Mouse (Mus musculus): ENCODE measurements around the gene Ap3b1. TPM values are rescaled to one million over a fixed set of nuclear protein-coding genes. Genes with fewer than 3 reads are reported as not detected.

Ap3b1 gene
- polyA plus RNA-seq, 1 experiment = 79.3 TPM

DNA sequence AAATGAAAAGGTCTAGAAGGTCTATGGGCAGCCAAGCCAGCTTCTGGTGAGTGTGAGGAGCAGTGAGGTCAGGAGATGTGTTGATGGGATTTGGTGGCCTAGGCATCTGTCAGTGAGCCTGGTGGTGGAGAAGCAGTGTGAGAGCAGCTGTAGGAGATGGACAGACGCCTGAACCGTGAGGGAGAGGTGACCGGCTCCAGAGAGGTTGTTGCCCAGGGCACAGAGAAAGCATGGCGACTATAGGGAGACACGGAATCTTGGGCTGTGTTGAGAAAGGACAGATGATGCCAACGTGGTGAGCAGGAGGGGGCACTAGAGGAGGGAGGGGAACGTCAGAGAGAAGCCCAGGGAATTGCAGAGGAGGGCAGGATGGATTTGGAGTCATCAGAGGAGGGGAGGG, 13.3 kb downstream of the Ap3b1 start:
- no peaks in the 10 kb centered on the region; the same call in 1 of the 2 replicates for H3K36me3 ChIP-seq (ENCODE audit: control insufficient read depth, insufficient read depth, low read length, poor library complexity, severe bottlenecking)
- H3K4me1 ChIP-seq (ENCODE audit: control insufficient read depth, insufficient read depth, low read length) = no peaks in the 10 kb centered on the region
- no peak overlapping the region for H3K9ac ChIP-seq (ENCODE audit: low read depth, poor library complexity, severe bottlenecking)
- no peak for TF ChIP-seq POLR2A (IDR thresholded peaks at IDR 0.05; ENCODE audit: insufficient read depth, low read length)
- TF ChIP-seq CTCF (IDR thresholded peaks at IDR 0.05; ENCODE audit: low read depth, low read length) = no peak
- TF ChIP-seq EP300 (IDR thresholded peaks at IDR 0.05; ENCODE audit: insufficient read depth, low read depth, low read length) = no peak
- no peaks in the 10 kb centered on the region for H3K9me3 ChIP-seq (replicated peaks; ENCODE audit: control insufficient read depth, insufficient read depth, low read length, poor library complexity, severe bottlenecking)
- no peak overlapping the region for H3K4me3 ChIP-seq (ENCODE audit: low read depth, low read length)
- no peaks in the 10 kb centered on the region for H3K27me3 ChIP-seq (ENCODE audit: control insufficient read depth, insufficient read depth, low read length, poor library complexity, severe bottlenecking)
- H3K27ac ChIP-seq (ENCODE audit: insufficient read depth, low read length) = no peak overlapping the region

DNA sequence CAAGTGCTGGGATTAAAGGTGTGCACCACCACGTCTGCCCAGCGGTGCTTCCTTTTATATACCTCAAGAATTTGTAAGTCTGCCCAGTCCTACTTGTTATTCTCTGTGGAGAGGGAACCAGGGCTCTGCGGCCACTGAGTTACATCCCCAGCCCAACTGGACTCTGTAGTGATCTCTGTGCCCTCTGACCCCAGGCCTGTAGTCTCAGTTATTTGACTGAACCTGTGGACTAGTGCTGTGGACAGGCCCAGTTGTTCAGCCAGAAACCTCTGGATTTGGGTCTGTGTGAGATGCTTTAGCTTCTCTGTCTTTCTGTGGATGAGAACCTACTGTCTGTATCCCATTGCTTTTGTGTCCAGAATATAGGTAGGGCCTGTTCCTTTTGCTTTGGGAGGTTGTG, 15.4 kb downstream of the Ap3b1 start:
- Histone ChIP-seq H3K36me3 (ENCODE audit: control insufficient read depth, insufficient read depth, low read length, poor library complexity, severe bottlenecking) (no peaks in the 10 kb centered on the region; the same call in 1 of the 2 replicates), H3K4me1 (ENCODE audit: control insufficient read depth, insufficient read depth, low read length) (no peaks in the 10 kb centered on the region), H3K9ac (ENCODE audit: low read depth, poor library complexity, severe bottlenecking) (no peak overlapping the region), H3K4me3 (ENCODE audit: low read depth, low read length) (no peak overlapping the region), H3K9me3 (replicated peaks; ENCODE audit: control insufficient read depth, insufficient read depth, low read length, poor library complexity, severe bottlenecking) (no peaks in the 10 kb centered on the region), H3K27me3 (ENCODE audit: control insufficient read depth, insufficient read depth, low read length, poor library complexity, severe bottlenecking) (no peaks in the 10 kb centered on the region), H3K27ac (ENCODE audit: insufficient read depth, low read length) (no peak overlapping the region)
- TF ChIP-seq EP300 (IDR thresholded peaks at IDR 0.05; ENCODE audit: insufficient read depth, low read depth, low read length) (no peak), CTCF (IDR thresholded peaks at IDR 0.05; ENCODE audit: low read depth, low read length) (no peak), POLR2A (IDR thresholded peaks at IDR 0.05; ENCODE audit: insufficient read depth, low read length) (no peak)

DNA sequence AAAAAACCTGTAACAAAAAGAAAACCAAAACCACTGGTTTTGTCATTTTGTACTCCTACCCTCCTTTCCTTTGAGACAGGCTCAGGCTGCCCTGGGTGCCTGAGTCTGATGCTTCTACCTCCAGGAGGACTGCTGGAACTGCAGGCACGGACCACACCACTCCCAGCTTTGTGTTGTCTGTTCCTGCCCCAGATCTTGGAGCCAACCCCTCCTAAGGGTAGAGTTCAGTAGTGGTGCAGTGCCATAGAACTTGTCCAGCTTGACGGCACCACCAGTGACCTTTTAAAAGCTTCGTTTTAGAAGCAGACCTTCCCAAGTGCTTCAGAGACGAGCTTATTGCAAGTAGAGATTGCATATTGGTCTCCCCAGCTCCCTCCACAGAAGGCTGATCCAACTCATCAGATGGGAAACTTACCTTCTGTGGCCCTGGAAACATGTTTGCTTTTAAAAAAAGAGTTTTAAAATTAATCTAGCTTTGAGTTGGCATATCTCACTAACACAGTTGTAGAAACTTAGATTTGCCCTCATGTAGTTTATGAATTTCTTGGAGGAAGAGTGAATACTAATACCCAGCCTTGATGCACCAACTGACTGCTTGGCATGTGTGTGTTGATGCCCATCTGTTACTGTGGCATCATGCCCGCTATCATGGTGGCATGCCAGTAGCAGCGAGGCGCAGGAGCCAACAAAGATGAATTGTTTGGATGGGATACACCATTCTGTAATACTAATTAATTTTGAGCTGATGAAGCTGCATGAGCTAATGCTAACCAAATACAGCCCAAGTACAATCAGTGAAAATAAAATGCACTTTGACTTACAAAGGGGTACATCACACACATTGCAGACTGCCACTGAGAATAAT, 17.0 kb downstream of the Ap3b1 start:
- TF ChIP-seq POLR2A (IDR thresholded peaks at IDR 0.05; ENCODE audit: insufficient read depth, low read length) = no peak
- no peak for TF ChIP-seq EP300 (IDR thresholded peaks at IDR 0.05; ENCODE audit: insufficient read depth, low read depth, low read length)
- no peak for TF ChIP-seq CTCF (IDR thresholded peaks at IDR 0.05; ENCODE audit: low read depth, low read length)
- Histone ChIP-seq H3K27ac (ENCODE audit: insufficient read depth, low read length) (no peak overlapping the region), H3K9me3 (replicated peaks; ENCODE audit: control insufficient read depth, insufficient read depth, low read length, poor library complexity, severe bottlenecking) (no peaks in the 10 kb centered on the region), H3K9ac (ENCODE audit: low read depth, poor library complexity, severe bottlenecking) (no peak overlapping the region), H3K4me3 (ENCODE audit: low read depth, low read length) (no peak overlapping the region), H3K36me3 (ENCODE audit: control insufficient read depth, insufficient read depth, low read length, poor library complexity, severe bottlenecking) (no peaks in the 10 kb centered on the region), H3K4me1 (ENCODE audit: control insufficient read depth, insufficient read depth, low read length) (no peaks in the 10 kb centered on the region), H3K27me3 (ENCODE audit: control insufficient read depth, insufficient read depth, low read length, poor library complexity, severe bottlenecking) (no peaks in the 10 kb centered on the region)

DNA sequence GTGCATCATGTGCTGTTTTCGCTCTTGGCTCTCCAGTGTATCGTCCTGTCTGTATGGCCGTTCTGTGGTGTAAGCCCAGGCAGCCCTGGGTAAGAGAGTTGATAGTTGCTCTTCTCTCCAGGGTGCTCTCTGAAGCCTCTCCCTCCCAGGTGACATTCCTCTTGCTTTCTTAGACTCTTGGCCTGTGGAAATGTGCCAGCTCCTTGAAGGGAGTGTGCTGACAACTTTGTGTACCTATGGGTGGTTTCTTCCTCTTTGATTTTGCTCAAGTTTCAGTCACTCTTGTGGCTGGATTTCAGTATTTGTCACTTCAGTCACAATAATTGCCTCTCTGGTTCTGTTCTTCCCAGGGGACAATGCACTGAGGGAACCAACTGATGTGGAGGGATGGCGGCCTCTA, 20.2 kb downstream of the Ap3b1 start:
- no peaks in the 10 kb centered on the region for H3K36me3 ChIP-seq (ENCODE audit: control insufficient read depth, insufficient read depth, low read length, poor library complexity, severe bottlenecking)
- H3K27ac ChIP-seq (ENCODE audit: insufficient read depth, low read length) = no peak overlapping the region
- H3K9me3 ChIP-seq (replicated peaks; ENCODE audit: control insufficient read depth, insufficient read depth, low read length, poor library complexity, severe bottlenecking) = no peaks in the 10 kb centered on the region
- H3K4me3 ChIP-seq (ENCODE audit: low read depth, low read length) = no peak overlapping the region
- H3K27me3 ChIP-seq (ENCODE audit: control insufficient read depth, insufficient read depth, low read length, poor library complexity, severe bottlenecking) = no peaks in the 10 kb centered on the region
- no peak for TF ChIP-seq POLR2A (IDR thresholded peaks at IDR 0.05; ENCODE audit: insufficient read depth, low read length)
- TF ChIP-seq CTCF (IDR thresholded peaks at IDR 0.05; ENCODE audit: low read depth, low read length) = no peak
- no peak for TF ChIP-seq EP300 (IDR thresholded peaks at IDR 0.05; ENCODE audit: insufficient read depth, low read depth, low read length)
- H3K4me1 ChIP-seq (ENCODE audit: control insufficient read depth, insufficient read depth, low read length) = no peaks in the 10 kb centered on the region
- no peak overlapping the region for H3K9ac ChIP-seq (ENCODE audit: low read depth, poor library complexity, severe bottlenecking)

DNA sequence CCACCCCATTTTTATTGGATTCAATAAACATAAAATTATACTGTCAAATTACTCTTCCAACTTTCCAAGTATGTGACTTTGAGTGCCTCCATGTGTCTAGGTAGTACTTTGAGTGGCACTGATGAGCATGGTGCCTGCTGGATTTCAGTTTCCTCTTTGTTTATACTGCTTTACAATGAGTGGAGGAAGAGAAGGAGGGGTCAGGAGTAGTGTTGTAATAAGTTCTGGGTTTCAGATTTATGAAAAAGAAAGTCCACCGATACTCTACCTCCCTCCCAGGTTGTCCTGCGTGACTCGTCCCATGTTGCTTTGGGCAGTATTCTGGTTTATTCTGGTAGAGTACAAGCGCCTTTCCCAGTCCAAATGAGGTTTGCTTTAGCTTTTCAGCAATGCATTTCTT, 22.7 kb downstream of the Ap3b1 start:
- Histone ChIP-seq H3K36me3 (ENCODE audit: control insufficient read depth, insufficient read depth, low read length, poor library complexity, severe bottlenecking) (no peaks in the 10 kb centered on the region), H3K9ac (ENCODE audit: low read depth, poor library complexity, severe bottlenecking) (no peak overlapping the region), H3K27ac (ENCODE audit: insufficient read depth, low read length) (no peak overlapping the region), H3K27me3 (ENCODE audit: control insufficient read depth, insufficient read depth, low read length, poor library complexity, severe bottlenecking) (no peaks in the 10 kb centered on the region), H3K9me3 (replicated peaks; ENCODE audit: control insufficient read depth, insufficient read depth, low read length, poor library complexity, severe bottlenecking) (no peaks in the 10 kb centered on the region), H3K4me1 (ENCODE audit: control insufficient read depth, insufficient read depth, low read length) (peaks cover 1% of the 10 kb centered on the region), H3K4me3 (ENCODE audit: low read depth, low read length) (no peak overlapping the region)
- TF ChIP-seq POLR2A (IDR thresholded peaks at IDR 0.05; ENCODE audit: insufficient read depth, low read length) (no peak), CTCF (IDR thresholded peaks at IDR 0.05; ENCODE audit: low read depth, low read length) (no peak), EP300 (IDR thresholded peaks at IDR 0.05; ENCODE audit: insufficient read depth, low read depth, low read length) (no peak)
